Mouse (Mus musculus) CH12.LX (cell line): ENCODE results near the gene 1700092M07Rik.

Experiments used
- CTCF ChIP-seq, 2 experiments: IDR thresholded peaks in 1 of 2; conservative IDR thresholded peaks in 1 of 2; 2 replicates each; pipeline ENCODE4 v1.5.1; 2011 to 2012; ENCODE audit warnings: low read depth in 2 of 2, low read length in 2 of 2, improper control_type of control experiment in 1 of 2, inconsistent platforms in 1 of 2, mild to moderate bottlenecking in 1 of 2, moderate library complexity in 1 of 2
- EP300 ChIP-seq: IDR thresholded peaks from 2 replicates; pipeline ENCODE4 v1.6.1; 2011; ENCODE audit warnings: low read length, improper control_type of control experiment
- MAFK ChIP-seq: IDR thresholded peaks from 2 replicates; pipeline ENCODE4 v1.6.1; 2011; ENCODE audit warnings: low read length, improper control_type of control experiment; ENCODE audit not compliant: insufficient replicate concordance
- POLR2A ChIP-seq: IDR thresholded peaks from 2 replicates; pipeline ENCODE4 v1.6.1; 2011; ENCODE audit warnings: low read depth, mild to moderate bottlenecking, improper control_type of control experiment, low read length
- POLR2AphosphoS2 ChIP-seq: IDR thresholded peaks from 2 replicates; pipeline ENCODE4 v1.6.1; 2011; ENCODE audit warnings: low read depth, low read length, improper control_type of control experiment
- SIN3A ChIP-seq: IDR thresholded peaks from 2 replicates; pipeline ENCODE4 v1.6.1; 2012; ENCODE audit warnings: low read length, improper control_type of control experiment, inconsistent platforms
- USF1 ChIP-seq: IDR thresholded peaks from 2 replicates; pipeline ENCODE4 v1.6.1; 2014; ENCODE audit warnings: low read depth, mild to moderate bottlenecking, inconsistent platforms, low read length, improper control_type of control experiment
- ZKSCAN1 ChIP-seq: IDR thresholded peaks from 2 replicates; pipeline ENCODE4 v1.6.1; 2012; ENCODE audit warnings: low read depth, inconsistent platforms, low read length, improper control_type of control experiment, borderline replicate concordance
- ZNF384 ChIP-seq: IDR thresholded peaks from 2 replicates; pipeline ENCODE4 v1.6.1; 2012; ENCODE audit warnings: low read depth, low read length, improper control_type of control experiment, inconsistent platforms

GRCm38 (mm10) chr19:8705026-8705708 is 35.4 kb upstream of the 1700092M07Rik start:
- peak; percentile 45 for TF ChIP-seq POLR2A
- no peak for TF ChIP-seq MAFK
- no peak for TF ChIP-seq CTCF (conservative IDR thresholded peaks at IDR 0.05 in 1 of 2, IDR thresholded peaks at IDR 0.05 in 1 of 2; ENCODE audit: low read depth in 2 of 2, low read length in 2 of 2)
- TF ChIP-seq SIN3A, result no peak
- no peak for TF ChIP-seq EP300
- no peak for TF ChIP-seq ZKSCAN1
- TF ChIP-seq POLR2AphosphoS2, result peak; percentile 47
- no peak for TF ChIP-seq ZNF384
- TF ChIP-seq USF1, result no peak
